Mouse (Mus musculus) megakaryocyte, embryonic 14.5 days (primary cell): Measurements from ENCODE around the gene Vps13c. TPM values are rescaled to one million over a fixed set of nuclear protein-coding genes. Genes with fewer than 3 reads are reported as not detected.

ENCODE experiments used
- H3K27me3 ChIP-seq: replicated peaks from 2 replicates; pipeline ENCODE3; 2012; ENCODE audit warnings: inconsistent platforms
- H3K36me3 ChIP-seq: replicated peaks from 2 replicates; pipeline ENCODE3; 2012; ENCODE audit warnings: low read length, inconsistent platforms, mixed read lengths
- H3K4me1 ChIP-seq: 2 replicates; pipeline ENCODE4 v1.6.1; 2012; ENCODE audit warnings: inconsistent platforms
- H3K4me3 ChIP-seq: replicated peaks from 2 replicates; pipeline ENCODE3; 2012; ENCODE audit warnings: moderate library complexity, mild to moderate bottlenecking, inconsistent platforms
- H3K9me3 ChIP-seq: 2 replicates; pipeline ENCODE4 v1.6.1; 2012; ENCODE audit warnings: inconsistent platforms
- FLI1 ChIP-seq: IDR thresholded peaks from 2 replicates; pipeline ENCODE4 v1.6.1; 2012; ENCODE audit warnings: low read length, inconsistent platforms, mixed read lengths
- GATA1 ChIP-seq: IDR thresholded peaks from 3 replicates; pipeline ENCODE4 v1.6.1; 2012; ENCODE audit warnings: mixed read lengths, low read length, inconsistent platforms, borderline replicate concordance
- polyA plus RNA-seq: library from polyadenylated mRNA; stranded (reverse); fragments of >175 nt; gene quantifications from 2 replicates; pipeline ENCODE4 v1.2.3, GENCODE M21; 2012; ENCODE audit warnings: low replicate concordance; ENCODE audit not compliant: insufficient read depth

Vps13c gene
- polyA plus RNA-seq, 1 experiment = 2.4 TPM

DNA sequence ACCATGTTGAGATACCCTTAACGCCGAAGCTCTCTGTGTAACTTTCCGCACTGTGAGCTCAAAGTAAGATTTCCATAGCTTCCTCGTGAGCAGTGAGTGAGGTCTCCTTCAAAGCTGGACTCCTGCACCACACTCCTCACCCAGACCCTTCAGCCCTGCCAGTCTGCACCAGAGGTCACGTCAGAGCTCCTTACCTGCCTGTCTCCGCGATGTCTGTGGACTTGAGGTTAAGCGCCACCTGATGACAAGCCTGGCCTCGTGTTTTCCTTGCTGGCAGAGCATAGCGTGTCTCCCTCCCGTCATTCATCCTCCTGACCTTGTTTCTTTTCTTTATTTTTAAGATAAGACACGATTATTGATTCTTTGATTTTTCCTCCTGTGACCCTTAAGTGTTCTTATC is 9.2 kb downstream of the Vps13c start:
- H3K4me1 ChIP-seq = peaks cover 24% of the 10 kb centered on the region
- no peaks in the 10 kb centered on the region for H3K27me3 ChIP-seq
- peaks cover 39% of the 10 kb centered on the region for H3K36me3 ChIP-seq
- H3K9me3 ChIP-seq = no peaks in the 10 kb centered on the region
- TF ChIP-seq GATA1 = no peak
- TF ChIP-seq FLI1 = no peak
- H3K4me3 ChIP-seq = no peak overlapping the region

DNA sequence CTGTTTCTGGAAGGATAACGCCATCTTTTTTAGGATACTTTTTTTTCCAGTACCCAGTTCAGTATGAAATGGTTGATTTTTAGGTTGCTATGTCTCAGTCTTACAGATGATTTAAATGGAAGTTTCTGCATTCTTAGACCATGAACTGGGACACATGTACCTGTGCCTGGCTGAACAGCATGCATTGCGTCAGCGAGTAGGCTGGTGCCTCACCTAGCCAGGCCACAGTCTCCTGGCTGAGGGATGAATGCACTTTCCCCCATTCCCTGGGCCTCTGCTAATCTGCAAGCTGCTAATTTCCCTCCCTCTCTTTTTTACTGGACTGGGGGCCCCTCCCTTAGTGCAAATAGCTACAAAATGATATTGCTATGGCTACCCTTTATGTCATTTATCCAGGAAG is 9.7 kb downstream of the Vps13c start:
- Histone ChIP-seq H3K4me1 (peaks cover 20% of the 10 kb centered on the region), H3K27me3 (no peaks in the 10 kb centered on the region), H3K4me3 (peak overlapping the region; percentile 56), H3K9me3 (no peaks in the 10 kb centered on the region), H3K36me3 (peaks cover 43% of the 10 kb centered on the region)
- no peak for TF ChIP-seq GATA1
- TF ChIP-seq FLI1 = no peak

DNA sequence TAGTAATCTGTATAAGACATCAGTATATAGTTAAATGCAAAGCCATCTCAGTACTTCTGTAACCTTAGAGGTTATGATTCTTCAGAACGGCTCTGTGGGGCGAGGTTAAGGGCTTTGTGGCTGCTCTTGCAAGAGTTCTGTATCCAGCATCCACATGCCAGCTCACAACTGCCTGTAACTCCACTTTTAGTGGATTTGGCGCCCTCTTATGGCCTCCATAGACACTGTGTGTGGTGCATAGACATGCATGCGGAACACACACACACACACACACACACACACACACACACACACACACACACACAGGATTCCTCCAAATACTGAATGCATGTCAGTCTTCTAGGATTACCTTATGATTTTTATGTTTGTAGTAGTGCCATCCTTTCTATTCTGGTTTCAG is 11.0 kb downstream of the Vps13c start:
- Histone ChIP-seq H3K36me3 (peaks cover 49% of the 10 kb centered on the region), H3K27me3 (no peaks in the 10 kb centered on the region), H3K4me3 (no peak overlapping the region), H3K9me3 (no peaks in the 10 kb centered on the region), H3K4me1 (peaks cover 11% of the 10 kb centered on the region)
- TF ChIP-seq GATA1 (no peak), FLI1 (no peak)

DNA sequence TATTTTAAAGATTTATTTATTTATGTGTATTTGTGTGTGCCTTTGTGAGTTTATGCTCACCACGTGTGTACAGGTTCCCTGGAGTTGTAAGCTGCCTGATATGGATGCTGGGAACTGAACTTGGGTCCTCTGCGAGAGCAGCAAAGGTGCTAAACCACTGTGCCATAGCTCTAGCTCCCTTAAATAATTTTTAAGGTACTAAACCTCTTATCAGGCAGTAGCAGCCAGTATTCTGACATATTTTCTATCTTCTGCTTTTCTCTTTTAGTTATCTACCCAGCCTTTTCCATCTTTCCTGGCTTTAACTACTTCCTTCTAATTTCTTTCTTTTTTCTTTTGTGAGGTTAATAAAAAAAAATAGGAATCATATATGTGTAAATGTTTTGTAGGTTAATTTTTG is 20.1 kb downstream of the Vps13c start:
- TF ChIP-seq FLI1 = no peak
- TF ChIP-seq GATA1 = no peak
- Histone ChIP-seq H3K27me3 (no peaks in the 10 kb centered on the region), H3K36me3 (peaks cover 54% of the 10 kb centered on the region), H3K4me1 (no peaks in the 10 kb centered on the region), H3K4me3 (no peak overlapping the region), H3K9me3 (no peaks in the 10 kb centered on the region)

DNA sequence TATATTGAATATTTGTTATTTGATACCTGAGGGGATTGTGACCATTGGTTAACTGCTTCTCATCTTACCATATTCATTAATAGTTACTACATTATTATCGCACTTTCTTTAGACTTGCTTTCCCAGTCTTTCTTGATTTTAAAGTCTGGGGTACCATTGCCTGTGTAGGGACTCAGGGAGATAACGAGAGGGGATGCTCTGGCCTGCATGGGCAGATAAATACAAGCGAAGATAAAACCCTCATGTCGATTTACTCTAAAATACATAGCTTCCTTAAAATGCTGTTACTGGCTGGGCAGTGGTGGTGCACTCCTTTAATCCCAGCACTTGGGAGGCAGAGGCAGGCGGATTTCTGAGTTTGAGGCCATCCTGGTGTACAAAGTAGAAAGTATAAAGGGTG is 23.1 kb downstream of the Vps13c start:
- TF ChIP-seq FLI1 (no peak), GATA1 (no peak)
- H3K4me1 ChIP-seq = 0 out of 2 replicates have a peak, but pooled peaks cover 3% of the 10 kb centered on the region
- no peak overlapping the region for H3K4me3 ChIP-seq
- peaks cover 42% of the 10 kb centered on the region for H3K36me3 ChIP-seq
- no peaks in the 10 kb centered on the region for H3K27me3 ChIP-seq
- no peaks in the 10 kb centered on the region for H3K9me3 ChIP-seq

DNA sequence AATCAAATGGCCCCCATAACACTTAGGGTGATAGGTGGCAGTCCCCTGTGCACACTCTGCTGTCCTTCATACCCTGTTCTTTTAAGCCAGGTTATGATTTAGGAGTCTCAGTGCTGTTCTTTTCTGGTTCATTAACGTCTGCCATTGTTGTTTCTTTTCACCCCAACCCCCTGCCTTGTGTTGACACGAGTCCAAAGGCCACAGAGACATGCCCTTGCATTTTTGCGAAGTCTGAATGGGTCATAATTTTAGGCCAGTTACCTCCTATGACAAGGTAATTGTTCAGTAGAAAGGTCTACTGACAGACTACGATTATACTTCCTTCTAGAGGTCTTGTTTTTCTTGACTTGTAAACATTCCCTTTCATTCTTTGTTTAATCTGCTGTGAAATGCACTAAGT is 23.8 kb downstream of the Vps13c start:
- 0 out of 2 replicates have a peak, but pooled peaks cover 3% of the 10 kb centered on the region for H3K4me1 ChIP-seq
- no peak overlapping the region for H3K4me3 ChIP-seq
- TF ChIP-seq FLI1 (no peak), GATA1 (no peak)

DNA sequence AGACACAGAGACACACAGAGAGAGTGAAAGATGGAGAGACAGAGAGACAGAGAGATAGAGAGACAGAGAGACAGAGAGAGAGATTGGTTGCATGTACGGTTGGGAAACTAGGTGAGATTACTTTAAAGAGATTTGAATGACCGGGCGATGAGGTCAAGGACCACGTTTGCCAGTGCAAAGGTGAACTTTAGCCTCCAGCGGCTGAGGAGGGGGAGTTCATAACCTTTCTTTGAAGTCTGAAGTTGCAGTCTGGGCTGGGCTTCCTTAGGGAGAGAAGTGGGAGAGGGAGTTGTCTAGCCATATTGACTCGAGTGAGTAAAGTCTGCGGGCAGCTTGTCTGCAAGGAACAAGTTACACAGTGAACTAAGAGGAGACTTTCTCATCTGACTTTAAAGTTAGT is 25.2 kb downstream of the Vps13c start:
- 0 out of 2 replicates have a peak, but pooled peaks cover 3% of the 10 kb centered on the region for H3K4me1 ChIP-seq
- H3K27me3 ChIP-seq = no peaks in the 10 kb centered on the region
- no peaks in the 10 kb centered on the region for H3K9me3 ChIP-seq
- TF ChIP-seq GATA1 (no peak), FLI1 (no peak)
- peaks cover 42% of the 10 kb centered on the region for H3K36me3 ChIP-seq
- H3K4me3 ChIP-seq = no peak overlapping the region

More for the DNA sequence above, 23.8 kb downstream of the Vps13c start:
- Histone ChIP-seq H3K9me3 (no peaks in the 10 kb centered on the region), H3K36me3 (peaks cover 38% of the 10 kb centered on the region), H3K27me3 (no peaks in the 10 kb centered on the region)

DNA sequence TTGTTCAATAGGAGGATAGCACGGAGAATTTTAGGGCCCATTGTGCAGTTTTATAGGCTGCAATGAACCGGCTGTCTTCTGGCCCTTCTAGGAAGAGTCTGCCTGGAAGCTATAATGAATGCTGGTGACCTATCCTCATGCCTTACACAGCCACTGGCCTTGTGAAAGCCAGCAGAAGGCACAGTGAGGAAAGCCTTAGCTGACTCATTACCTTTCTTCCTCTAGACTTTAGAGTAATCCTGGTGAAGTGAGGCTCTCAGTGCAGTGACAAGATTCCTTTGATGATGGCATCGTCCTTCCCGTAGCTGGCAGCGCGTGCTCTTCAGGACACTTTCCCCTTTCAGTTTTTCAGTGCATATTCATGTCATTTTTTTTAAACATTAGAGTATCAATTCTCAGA is 27.2 kb downstream of the Vps13c start:
- no peaks in the 10 kb centered on the region for H3K9me3 ChIP-seq
- H3K27me3 ChIP-seq = no peaks in the 10 kb centered on the region
- H3K36me3 ChIP-seq = peaks cover 38% of the 10 kb centered on the region
- H3K4me1 ChIP-seq = peaks cover 7% of the 10 kb centered on the region
- TF ChIP-seq FLI1 (no peak), GATA1 (no peak)
- no peak overlapping the region for H3K4me3 ChIP-seq

DNA sequence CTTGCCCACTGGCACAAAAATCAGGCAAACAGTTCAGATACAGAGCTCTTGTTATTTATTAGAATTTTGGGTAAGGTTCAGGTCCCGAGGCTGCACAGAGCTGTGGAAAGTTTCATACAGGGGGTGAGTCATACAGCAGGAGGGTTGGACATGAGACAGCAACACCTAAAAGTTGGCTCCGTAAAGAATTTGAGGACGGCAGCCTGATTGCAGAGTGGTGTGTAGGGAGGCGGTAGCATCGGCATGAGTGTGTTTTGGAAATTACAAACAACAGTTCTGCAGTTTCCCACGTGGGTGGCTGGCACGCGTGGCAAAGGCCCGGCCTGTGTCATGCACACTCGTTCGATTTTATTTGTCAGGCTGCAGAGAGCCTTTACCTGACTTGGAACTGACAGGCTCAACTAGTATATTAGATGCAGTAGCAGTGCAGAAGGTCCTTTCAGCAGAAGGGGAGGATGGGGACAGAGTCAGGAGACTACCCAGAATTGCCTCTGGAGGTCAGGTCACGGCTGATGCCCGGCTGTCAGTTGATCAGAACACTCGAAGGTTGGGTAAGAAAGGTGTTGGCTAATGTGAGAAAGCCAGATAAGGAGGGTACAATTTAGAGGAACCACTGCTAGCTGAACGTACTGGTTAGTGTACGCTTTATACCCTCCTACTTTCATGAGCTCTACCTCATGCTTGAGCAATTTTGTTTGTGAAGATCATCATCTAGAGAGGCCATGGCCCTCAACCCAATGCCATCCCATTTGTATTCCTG is 29.7 kb downstream of the Vps13c start:
- Histone ChIP-seq H3K9me3 (no peaks in the 10 kb centered on the region), H3K4me3 (no peak overlapping the region), H3K4me1 (peaks cover 23% of the 10 kb centered on the region), H3K36me3 (peaks cover 44% of the 10 kb centered on the region), H3K27me3 (no peaks in the 10 kb centered on the region)
- no peak for TF ChIP-seq FLI1
- TF ChIP-seq GATA1 = no peak

DNA sequence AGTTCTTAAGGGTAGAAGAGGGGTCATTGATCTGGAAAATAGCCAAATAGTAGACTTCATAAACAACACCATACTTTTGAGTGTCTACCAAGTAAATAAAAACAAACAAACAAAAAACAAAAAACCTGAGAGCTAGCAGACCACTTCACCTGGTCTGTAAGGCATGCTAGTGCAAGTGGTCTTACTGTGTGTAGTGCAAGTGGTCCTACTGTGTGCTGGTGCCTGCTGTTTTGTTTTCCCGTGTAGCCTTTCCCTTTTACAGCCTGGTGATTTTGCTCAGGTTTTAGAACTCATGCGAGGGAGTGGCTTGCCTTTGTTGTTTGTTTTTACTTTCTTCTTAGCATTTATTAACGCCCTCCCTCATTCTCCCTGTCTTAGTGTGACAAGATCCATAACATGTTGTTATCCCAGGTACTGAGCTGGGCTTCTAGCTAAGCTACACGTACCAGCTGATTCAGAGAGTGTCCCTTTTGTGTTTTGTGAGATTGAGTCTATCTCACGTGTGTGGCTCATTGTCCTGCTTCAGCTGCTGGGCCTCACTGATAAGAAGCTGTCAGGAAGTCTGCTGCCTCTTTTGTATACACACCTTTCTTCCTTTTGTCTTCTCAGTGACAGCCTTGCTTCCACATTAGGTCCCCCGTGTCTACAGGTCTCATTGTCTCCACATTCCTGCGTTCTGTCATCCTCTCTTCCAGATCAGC is 34.5 kb downstream of the Vps13c start:
- Histone ChIP-seq H3K9me3 (no peaks in the 10 kb centered on the region), H3K4me1 (peaks cover 32% of the 10 kb centered on the region), H3K36me3 (peaks cover 57% of the 10 kb centered on the region), H3K27me3 (no peaks in the 10 kb centered on the region), H3K4me3 (no peak overlapping the region)
- no peak for TF ChIP-seq GATA1
- no peak for TF ChIP-seq FLI1
